Mouse (Mus musculus): ENCODE data around the gene Psmg3. TPM values are rescaled to one million over a fixed set of nuclear protein-coding genes. Genes with fewer than 3 reads are reported as not detected.

Gene Psmg3
- polyA plus RNA-seq, 1 experiment from 2014 or later: 74.5 TPM

- Histone ChIP-seq H3K4me2 (replicated peaks; ENCODE audit: low read depth, low read length) (peak within 1 kb of the TSS; percentile 87), H3K36me3 (ENCODE audit: control insufficient read depth, insufficient read depth, low read length) (peaks cover 10% of the 10 kb centered on the region; the same call in 1 of the 2 replicates), H3K9me3 (ENCODE audit: control insufficient read depth, low read length) (no peaks in the 10 kb centered on the region), H3K4me3 (ENCODE audit: low read depth, low read length) (peak within 1 kb of the TSS; percentile 77), H3K27me3 (ENCODE audit: control insufficient read depth, insufficient read depth, low read length) (no peaks in the 10 kb centered on the region), H3K27ac (ENCODE audit: low read depth, low read length) (no peak within 1 kb of the TSS), H3K4me1 (replicated peaks; ENCODE audit: control insufficient read depth, insufficient read depth, low read length) (no peaks in the 10 kb centered on the region; the same call in 1 of the 2 replicates), H3K9ac (ENCODE audit: low read depth, low read length) (peak within 1 kb of the TSS; percentile 67)
- DNase-seq (ENCODE audit: low spot score) (peak; percentile 99), ATAC-seq (ENCODE audit: low FRiP score) (peak; percentile 93)
- WGBS: under 1% methylated on average over 55 of the region's 55 CpGs
Measured at GRCm38 (mm10) chr5:139775216-139775926, 51.3 kb downstream of the Psmg3 start, which contains the start of gene Ints1. Ints1 (minus strand) TSS chr5:139775674.

Other genes with a start within 250 kb of the Psmg3 start
- 4.0 and 4.9 TPM in 2 replicates for gene Micall2, start 90.5 kb downstream of the Psmg3 start, polyA plus RNA-seq (2014; fragmentation: Nextera tagmentation; extraction: Ambion mirVana)
- 26.3 and 28.3 TPM in 2 replicates for gene Ints1, start 51.2 kb downstream of the Psmg3 start, polyA plus RNA-seq (2014; fragmentation: Nextera tagmentation; extraction: Ambion mirVana)
- 5.2 and 6.3 TPM in 2 replicates for gene Mafk, start 35.4 kb downstream of the Psmg3 start, polyA plus RNA-seq (2014; fragmentation: Nextera tagmentation; extraction: Ambion mirVana)
- 1.1 and 1.2 TPM in 2 replicates for gene Tmem184a, start 7.0 kb downstream of the Psmg3 start, polyA plus RNA-seq (2014; fragmentation: Nextera tagmentation; extraction: Ambion mirVana)
- gene Gm26938, start 478 bp downstream of the Psmg3 start, polyA plus RNA-seq (2014; fragmentation: Nextera tagmentation; extraction: Ambion mirVana): not detected in 2 replicates
- 1.3 and 1.5 TPM in 2 replicates for gene Elfn1, start 81.1 kb upstream of the Psmg3 start, polyA plus RNA-seq (2014; fragmentation: Nextera tagmentation; extraction: Ambion mirVana)

All from hindbrain, embryonic 11.5 days (tissue).